Mouse (Mus musculus) left cerebral cortex, adult 8-10 months (tissue): Measurements from ENCODE around the gene Vav2. TPM values are rescaled to one million over a fixed set of nuclear protein-coding genes. Genes with fewer than 3 reads are reported as not detected.

Source experiments
- DNase-seq, 2 experiments: peaks; one replicate each; pipeline ENCODE4 v3.0.0; 2022; ENCODE audit warnings: low spot score in 2 of 2
- total RNA-seq, 4 experiments: library from RNA; stranded (reverse); gene quantifications; 2 replicates each; pipeline ENCODE4 v1.2.4; 2022

Vav2 gene
- total RNA-seq, 4 experiments from 2014 or later = 9.1 to 11.0 (median 9.8) TPM

- DNase-seq = no peak
Measured at GRCm38 (mm10) chr2:27321431-27321875, 105.4 kb downstream of the Vav2 start.

DNA sequence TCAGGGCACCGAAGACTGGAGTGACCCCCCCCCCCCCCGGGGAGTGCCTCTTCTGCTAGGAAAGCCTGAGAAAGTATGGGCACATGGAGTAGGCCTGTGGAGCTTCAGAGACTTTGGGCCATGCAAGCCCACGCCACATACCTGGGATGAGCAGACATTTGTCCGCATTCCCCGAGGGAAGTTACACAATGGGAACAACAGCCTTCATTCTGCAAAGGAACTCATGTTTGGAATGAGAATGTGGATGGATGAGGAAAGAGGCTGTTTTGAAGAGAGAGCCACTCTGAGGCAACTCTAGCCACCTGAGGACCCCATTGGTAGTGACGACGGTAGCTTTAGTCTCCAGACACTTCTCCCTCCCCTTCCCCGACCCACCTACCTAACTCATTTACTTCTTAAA lies 106.0 kb downstream of the Vav2 start:
- no peak for DNase-seq

GRCm38 (mm10) chr2:27318606-27319005 lies 108.2 kb downstream of the Vav2 start:
- no peak for DNase-seq

GRCm38 (mm10) chr2:27318197-27318596 lies 108.6 kb downstream of the Vav2 start:
- DNase-seq = no peak

DNA sequence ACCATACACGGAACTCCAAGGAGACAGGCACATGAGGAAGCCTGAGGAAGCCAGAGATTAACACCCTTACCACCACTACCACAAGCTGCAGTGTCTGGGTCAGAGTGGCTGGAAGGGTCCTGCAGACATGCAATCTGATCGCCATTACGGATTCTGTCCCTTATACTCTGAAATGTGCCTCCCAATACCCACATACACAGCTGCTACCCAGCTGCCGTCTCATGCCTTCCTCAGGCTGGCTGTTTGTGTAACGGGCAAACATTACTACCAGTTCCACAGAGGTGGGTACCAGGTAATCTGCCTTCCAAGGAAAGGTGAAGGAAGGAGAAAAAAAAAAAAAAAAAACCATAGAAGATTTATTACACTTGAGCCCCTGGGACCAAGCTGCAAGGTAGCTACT lies 110.7 kb downstream of the Vav2 start:
- DNase-seq = no peak

- no peak for DNase-seq
Measured at GRCm38 (mm10) chr2:27314269-27314668, 112.6 kb downstream of the Vav2 start.

- no peak for DNase-seq
Measured at GRCm38 (mm10) chr2:27312500-27312899, 114.3 kb downstream of the Vav2 start.

- no peak for DNase-seq
Measured at GRCm38 (mm10) chr2:27311606-27312005, 115.2 kb downstream of the Vav2 start.

DNA sequence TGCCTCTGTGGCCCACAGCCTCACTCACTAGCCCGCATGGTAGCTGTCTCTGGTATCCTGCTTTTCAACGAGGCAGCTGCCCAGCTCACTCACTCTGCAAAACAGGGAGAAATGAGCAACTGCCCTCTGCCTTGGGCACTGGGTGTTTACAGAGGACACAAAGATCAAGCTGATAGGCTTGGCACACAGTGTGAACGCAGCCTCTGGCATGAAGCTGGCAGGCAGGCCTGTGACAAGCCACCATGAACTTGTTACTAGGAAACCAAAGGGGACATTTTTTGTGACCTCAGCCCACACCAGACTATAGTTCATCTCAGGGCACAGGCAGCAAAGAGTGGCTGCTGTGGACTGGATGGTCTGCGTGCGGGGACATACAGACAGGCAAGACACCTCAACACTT lies 115.9 kb downstream of the Vav2 start:
- no peak for DNase-seq

DNA sequence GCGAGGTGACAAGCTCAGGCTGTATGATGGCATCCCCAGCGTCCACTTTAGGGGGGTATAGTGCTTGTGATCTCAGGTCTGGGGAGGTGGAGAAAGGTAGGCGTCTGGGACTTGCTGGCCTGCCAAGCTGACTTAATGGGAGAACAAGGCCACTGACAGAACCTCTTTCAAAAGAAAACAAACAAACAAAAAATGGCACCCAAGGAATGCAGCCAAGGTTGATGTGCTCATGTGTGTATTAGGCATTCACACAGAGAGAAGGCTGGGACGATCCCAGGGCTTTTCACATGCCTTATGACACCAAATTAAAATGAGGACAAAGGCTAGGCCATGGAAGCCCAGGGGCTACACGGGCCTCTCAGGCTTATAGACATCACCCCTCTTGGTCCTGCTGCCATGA lies 116.6 kb downstream of the Vav2 start:
- no peak for DNase-seq

DNA sequence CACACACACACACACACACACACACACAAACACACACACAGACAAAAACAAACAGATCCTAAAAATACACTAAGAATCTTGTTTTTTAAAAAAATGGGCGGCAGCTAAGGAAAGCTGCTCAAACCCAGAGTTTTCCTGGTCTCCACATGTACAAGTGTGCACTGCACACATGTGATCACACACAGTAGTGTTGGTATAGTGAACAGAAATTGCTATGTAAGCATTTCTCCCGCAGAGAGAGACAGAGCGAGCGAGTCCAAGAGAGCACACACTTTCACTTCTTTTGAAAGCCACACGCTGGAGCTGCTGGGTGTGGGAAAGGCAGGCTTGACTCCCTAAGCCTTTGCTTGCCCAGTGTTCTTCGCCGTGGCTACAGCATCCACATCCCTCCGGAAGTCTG lies 120.2 kb downstream of the Vav2 start:
- DNase-seq = no peak

DNA sequence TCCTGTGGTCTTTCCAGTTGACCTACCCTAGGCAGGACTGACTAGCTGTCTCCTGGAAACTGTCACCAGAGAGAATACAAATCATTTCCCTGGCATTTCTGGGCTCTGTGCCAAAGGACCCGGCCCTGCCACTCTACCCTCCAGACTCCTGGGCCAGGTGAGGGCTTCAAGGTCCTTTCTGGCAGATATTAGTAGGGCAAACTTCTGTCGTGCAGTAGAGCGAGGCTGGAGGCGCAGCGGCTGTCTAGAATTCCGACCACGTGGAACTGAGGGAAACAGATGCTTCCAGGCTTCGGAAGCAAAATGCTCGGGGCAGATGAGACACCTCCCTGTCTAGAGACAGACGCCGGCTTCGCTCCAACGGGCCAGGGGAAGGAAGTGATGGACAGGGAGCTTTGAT lies 122.1 kb downstream of the Vav2 start:
- DNase-seq = no peak

- no peak for DNase-seq
Measured at GRCm38 (mm10) chr2:27304074-27304473, 122.8 kb downstream of the Vav2 start.

DNA sequence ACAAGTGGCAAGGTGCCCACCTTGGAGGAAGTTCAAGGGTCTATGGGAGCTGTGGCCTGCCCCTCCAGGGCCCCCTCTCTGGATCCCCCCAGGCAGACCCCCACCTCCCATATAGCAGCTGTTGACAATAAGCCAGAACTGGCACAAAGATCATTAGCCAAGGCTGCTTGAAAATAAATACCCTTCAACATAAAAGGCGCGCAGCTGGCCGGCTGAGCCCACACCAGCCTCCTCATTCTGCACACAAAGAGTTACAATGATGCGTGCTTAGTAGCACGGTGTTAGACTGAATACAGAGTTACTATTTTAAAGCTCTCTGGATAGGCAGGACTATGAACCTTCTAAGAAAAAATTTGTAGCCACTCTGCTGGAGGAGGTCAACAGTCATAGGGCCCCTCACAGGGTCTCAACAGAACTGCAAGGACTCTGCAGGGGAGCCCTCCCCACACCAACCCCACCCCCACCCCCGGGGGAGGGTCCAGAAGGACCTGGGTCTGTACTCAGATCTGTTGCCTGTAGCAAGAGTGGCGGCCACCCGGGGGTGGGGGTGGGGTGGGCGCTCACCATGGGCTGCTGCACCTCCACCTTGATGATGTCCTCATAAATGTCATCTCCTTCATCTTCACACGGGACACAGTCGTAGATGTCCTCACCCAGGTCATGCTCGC lies 125.3 kb downstream of the Vav2 start:
- no peak for DNase-seq

DNA sequence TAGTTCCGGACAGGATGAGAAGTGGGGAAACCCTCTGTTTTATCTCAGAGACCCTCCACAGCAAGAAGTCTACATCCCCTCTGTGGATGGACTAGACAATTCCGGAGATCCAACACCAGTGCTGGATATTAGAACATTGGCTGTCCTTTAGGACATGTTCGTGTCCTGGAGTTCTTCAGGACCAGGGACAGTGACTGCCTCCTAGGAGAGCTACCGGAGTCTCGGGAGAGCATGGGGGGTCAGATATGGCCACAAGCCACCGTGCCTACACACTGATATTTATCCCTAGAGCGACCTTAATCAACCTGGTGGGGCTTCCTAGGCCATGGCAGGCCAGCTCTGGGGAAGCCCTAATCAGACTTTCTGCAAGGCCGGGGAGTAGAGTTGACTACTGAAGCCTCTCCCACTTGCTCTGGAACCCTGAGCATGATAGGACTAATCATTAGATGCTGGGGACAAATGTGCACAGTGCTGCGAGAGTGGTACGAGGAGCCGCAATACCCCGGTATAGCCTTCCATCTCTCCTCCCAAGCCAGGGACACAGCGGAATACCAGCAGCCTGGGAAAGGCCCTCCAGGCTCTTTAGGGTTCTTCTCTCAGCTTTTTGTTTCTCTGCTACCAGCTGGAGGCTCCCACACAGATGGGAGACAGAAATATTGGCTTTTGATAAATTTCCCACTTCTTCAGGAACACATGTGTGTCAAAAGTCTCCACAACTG lies 125.9 kb downstream of the Vav2 start:
- DNase-seq = no peak

DNA sequence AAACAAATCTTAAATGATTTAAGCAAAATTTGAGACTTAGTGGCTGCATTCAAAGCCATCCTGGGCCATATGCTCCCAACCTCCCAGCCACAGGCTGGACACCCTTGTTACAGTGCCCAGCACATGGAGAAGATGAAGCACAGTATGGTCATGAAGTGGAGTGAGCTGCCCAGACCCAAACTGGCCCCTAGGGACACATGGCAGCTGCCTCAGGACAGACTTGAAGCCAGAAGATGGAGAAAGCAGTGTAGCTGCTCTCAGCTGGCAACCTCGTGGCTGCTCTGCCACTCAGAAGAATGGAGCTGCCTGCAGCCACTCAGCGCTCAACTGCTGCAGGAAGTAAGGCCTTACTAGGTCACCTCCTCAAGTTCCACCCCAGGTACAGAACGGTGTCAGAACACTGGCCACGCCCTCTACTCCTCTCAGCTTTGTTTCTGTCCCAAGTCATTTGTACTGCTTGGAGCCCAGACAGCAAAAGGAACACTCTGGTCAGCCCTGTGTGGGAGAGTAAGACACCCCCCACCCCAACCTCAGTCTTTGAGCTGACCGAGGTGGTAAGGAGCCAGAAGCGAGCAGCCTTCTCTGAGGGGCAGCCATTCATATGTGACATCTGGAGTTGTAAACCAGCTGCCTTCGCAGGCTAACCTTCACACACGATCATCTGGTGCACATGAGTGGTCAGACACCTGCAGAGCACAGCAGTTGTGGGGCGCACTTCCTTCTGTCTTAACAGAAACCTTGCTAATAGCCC lies 130.0 kb downstream of the Vav2 start:
- DNase-seq = no peak

DNA sequence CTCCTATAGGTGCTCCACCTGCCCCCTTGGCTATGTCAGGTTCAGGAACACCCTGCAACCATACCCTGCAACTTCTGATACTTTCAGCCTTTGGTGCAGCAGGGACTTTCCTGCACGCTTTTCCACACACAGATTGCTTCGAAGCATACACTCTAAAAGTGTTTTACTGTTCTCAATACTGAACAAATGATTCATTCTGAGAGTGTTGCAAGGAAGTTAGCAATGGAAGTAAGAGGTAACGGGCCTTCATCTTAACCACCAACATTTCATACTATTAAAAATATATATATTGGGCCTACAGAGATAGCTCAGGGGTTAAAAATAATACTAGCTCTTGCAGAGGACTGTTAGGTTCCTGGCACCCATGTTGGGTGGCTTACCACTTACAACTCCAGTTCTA lies 132.1 kb downstream of the Vav2 start:
- no peak for DNase-seq

GRCm38 (mm10) chr2:27289019-27289418 lies 137.8 kb downstream of the Vav2 start:
- DNase-seq = peak; percentile 36 to 60

- no peak for DNase-seq
Measured at GRCm38 (mm10) chr2:27286971-27287710, 139.7 kb downstream of the Vav2 start.

DNA sequence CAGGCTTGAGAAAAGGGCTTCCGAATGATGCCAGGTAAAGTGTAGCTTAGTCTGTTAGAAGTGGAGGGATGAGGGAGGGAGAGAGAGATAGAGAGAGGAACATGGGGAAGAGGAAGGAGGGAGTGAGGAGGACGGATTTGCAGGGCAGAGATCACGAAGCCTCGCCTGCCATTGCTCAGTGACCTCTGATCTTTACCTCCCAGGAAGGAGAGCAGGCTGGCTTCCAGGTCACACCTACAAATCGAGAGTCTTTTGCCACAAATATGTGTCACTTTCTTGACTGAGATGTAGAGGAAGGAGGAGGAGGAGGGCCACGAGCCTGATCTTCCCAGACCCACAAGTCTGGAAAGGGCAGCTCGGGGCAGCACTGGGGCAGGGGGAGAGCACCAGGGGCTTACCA lies 142.4 kb downstream of the Vav2 start:
- DNase-seq = no peak

- no peak for DNase-seq
Measured at GRCm38 (mm10) chr2:27281771-27282170, 145.1 kb downstream of the Vav2 start.
